Mouse (Mus musculus) kidney, adult 10 weeks (tissue): Measurements from ENCODE around the gene Gm14403. TPM values are rescaled to one million over a fixed set of nuclear protein-coding genes. Genes with fewer than 3 reads are reported as not detected.

Experiments used
- polyA plus RNA-seq: library from polyadenylated mRNA; stranded (reverse); fragments of 350-450 nt; fragmentation: Illumina TruSeq; extraction: RNeasy Lipid Tissue Mini Kit (QIAGEN cat#74804); gene quantifications from one replicate; pipeline ENCODE4 v1.2.3, GENCODE M21; 2014; ENCODE audit warnings: low read depth, low replicate concordance

Gm14403 gene
- 68.6 TPM for polyA plus RNA-seq

DNA sequence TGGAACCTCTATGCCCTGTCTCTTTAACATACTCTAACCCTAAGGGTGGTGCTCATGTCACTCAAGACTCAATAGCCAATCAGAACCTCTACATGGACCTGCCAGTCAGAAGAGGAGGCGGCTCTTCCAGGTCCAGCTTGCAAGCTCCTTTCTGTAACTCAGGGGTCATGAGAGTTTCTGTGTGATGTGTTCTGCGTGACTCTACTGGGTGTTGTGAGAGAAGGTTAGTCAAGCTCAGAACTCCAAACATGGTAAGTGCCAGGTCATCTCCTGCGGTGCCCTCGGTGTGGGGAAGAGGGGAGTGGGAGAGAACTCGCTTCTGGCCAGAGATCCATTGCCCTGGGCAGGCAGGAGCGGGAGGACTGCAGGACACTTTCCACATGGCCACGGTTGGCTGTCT, at the start of gene Gm14403:
Gene Gm14403, plus strand, starts transcription at position 149 of the 400 bp plus-strand sequence.

GRCm38 (mm10) chr2:177464676-177465075, 33.3 kb upstream of the Gm14403 start, which contains the start of gene Zfp970:
Gene Zfp970, plus strand, starts transcription at chr2:177464733.

Other genes with a start within 250 kb of the Gm14403 start
- gene Gm14409, start 231.2 kb upstream of the Gm14403 start, polyA plus RNA-seq = 0.57 TPM
- 17.4 TPM for gene Gm14412, start 173.9 kb upstream of the Gm14403 start, polyA plus RNA-seq
- gene Gm14418, start 99.9 kb upstream of the Gm14403 start, polyA plus RNA-seq = 21.0 TPM
- 66.4 TPM for gene Zfp970, start 33.5 kb upstream of the Gm14403 start, polyA plus RNA-seq
- gene Gm14406, start 80.0 kb downstream of the Gm14403 start, polyA plus RNA-seq = not detected